Mouse (Mus musculus) heart, adult 18-20 months (tissue): ENCODE results near the gene Ell3. TPM values are rescaled to one million over a fixed set of nuclear protein-coding genes. Genes with fewer than 3 reads are reported as not detected.
"Not testable (repeated sequence)": the region's sequence is repeated elsewhere in the genome, so short reads cannot be mapped to it uniquely, and the experiment has no call there.

Experiments used
- DNase-seq, 2 experiments: peaks; one replicate each; pipeline ENCODE4 v3.0.0; 2021 to 2022; ENCODE audit warnings: mixed read lengths in 1 of 2
- long read RNA-seq, 2 experiments: library from polyadenylated mRNA; stranded (forward); transcript quantifications; one replicate each; pipeline ENCODE4 v2.0.0; 2021
- total RNA-seq, 2 experiments: library from RNA; stranded (reverse); gene quantifications; 2 replicates each; pipeline ENCODE4 v1.2.3; 2021

Gene Ell3
- total RNA-seq: under 1 TPM in 1 of 2 experiments, not detected in 1; 0.57 TPM
- long read RNA-seq, experiment 1: 0 reads
- long read RNA-seq, experiment 2: 0 reads

GRCm38 (mm10) chr2:121444178-121444577, at the start of gene Ell3:
Gene Ell3 (minus strand): TSS chr2:121444278.
- no peak for DNase-seq

GRCm38 (mm10) chr2:121484403-121484802, 40.3 kb upstream of the Ell3 start:
- DNase-seq: not testable (repeated sequence)

GRCm38 (mm10) chr2:121483576-121483975, 39.5 kb upstream of the Ell3 start:
- no peak for DNase-seq

GRCm38 (mm10) chr2:121480916-121481315, 36.8 kb upstream of the Ell3 start:
- not testable (repeated sequence) for DNase-seq

- DNase-seq: peak; percentile 14 to 35
These were observed 36.4 kb upstream of the Ell3 start for GRCm38 (mm10) chr2:121480498-121480897.

- no peak for DNase-seq
These were observed 33.6 kb upstream of the Ell3 start for GRCm38 (mm10) chr2:121477491-121478266.

GRCm38 (mm10) chr2:121475306-121475705, 31.2 kb upstream of the Ell3 start:
- not testable (repeated sequence) for DNase-seq

- no peak for DNase-seq
These were observed 30.1 kb upstream of the Ell3 start for GRCm38 (mm10) chr2:121474180-121474535.

- peak; percentile 88 to 92 for DNase-seq
These were observed 29.5 kb upstream of the Ell3 start, which contains the start of gene Mfap1b for GRCm38 (mm10) chr2:121473301-121474179. Gene Mfap1b (minus strand): TSS chr2:121474067.

- DNase-seq: not testable (repeated sequence)
These were observed 28.7 kb upstream of the Ell3 start for GRCm38 (mm10) chr2:121472783-121473182.

- DNase-seq: not testable (repeated sequence)
These were observed 24.9 kb upstream of the Ell3 start for GRCm38 (mm10) chr2:121468982-121469381.

GRCm38 (mm10) chr2:121460071-121460470, 16.0 kb upstream of the Ell3 start:
- DNase-seq: no peak

GRCm38 (mm10) chr2:121456692-121457642, 12.9 kb upstream of the Ell3 start, which contains the start of gene Serinc4:
Gene Serinc4 (minus strand): TSS chr2:121456781.
- DNase-seq: peak; percentile 88 to 89

- DNase-seq: no peak
These were observed 11.5 kb upstream of the Ell3 start for GRCm38 (mm10) chr2:121455534-121455933.

GRCm38 (mm10) chr2:121453917-121454316, 9.8 kb upstream of the Ell3 start:
- DNase-seq: no peak

- DNase-seq: no peak
These were observed 8.9 kb upstream of the Ell3 start, which contains the start of gene Hypk for GRCm38 (mm10) chr2:121452990-121453389. Gene Hypk (plus strand): TSS chr2:121453290.

GRCm38 (mm10) chr2:121452361-121452760, 8.3 kb upstream of the Ell3 start:
- DNase-seq: no peak

GRCm38 (mm10) chr2:121450093-121450492, 6.0 kb upstream of the Ell3 start:
- DNase-seq: peak in 1 of 2 experiments; percentile 48

- DNase-seq: peak in 1 of 2 experiments; percentile 47
These were observed 5.5 kb upstream of the Ell3 start for GRCm38 (mm10) chr2:121449545-121450011.

GRCm38 (mm10) chr2:121448739-121449535, 4.9 kb upstream of the Ell3 start, which contains the start of gene Serf2:
Gene Serf2 (plus strand): TSS chr2:121449195.
- peak; percentile 99 to 100 for DNase-seq
